Mouse (Mus musculus): ENCODE results near the gene Gm10670.
"Not testable (repeated sequence)": the region's sequence is repeated elsewhere in the genome, so short reads cannot be mapped to it uniquely, and the experiment has no call there.

The Gm10670 gene

GRCm38 (mm10) chr7:20474825-20475224 lies at the start of gene Gm10670:
Gene Gm10670, minus strand, starts transcription at chr7:20474925.
- not testable (repeated sequence) for DNase-seq (ENCODE audit: low read depth, low spot score)

GRCm38 (mm10) chr7:20510434-20510833 lies 35.7 kb upstream of the Gm10670 start, which contains the start of gene Vmn1r103:
Gene Vmn1r103, minus strand, starts transcription at chr7:20510534.
- DNase-seq (ENCODE audit: low read depth, low spot score) = not testable (repeated sequence)

- DNase-seq (ENCODE audit: low read depth, low spot score) = not testable (repeated sequence)
Measured at GRCm38 (mm10) chr7:20442493-20442892, 32.2 kb downstream of the Gm10670 start, which contains the start of gene Vmn1r101. Gene Vmn1r101, minus strand, starts transcription at chr7:20442593.
